ENCODE assay signal across 23 mouse cellular contexts in the genomic region with DNA sequence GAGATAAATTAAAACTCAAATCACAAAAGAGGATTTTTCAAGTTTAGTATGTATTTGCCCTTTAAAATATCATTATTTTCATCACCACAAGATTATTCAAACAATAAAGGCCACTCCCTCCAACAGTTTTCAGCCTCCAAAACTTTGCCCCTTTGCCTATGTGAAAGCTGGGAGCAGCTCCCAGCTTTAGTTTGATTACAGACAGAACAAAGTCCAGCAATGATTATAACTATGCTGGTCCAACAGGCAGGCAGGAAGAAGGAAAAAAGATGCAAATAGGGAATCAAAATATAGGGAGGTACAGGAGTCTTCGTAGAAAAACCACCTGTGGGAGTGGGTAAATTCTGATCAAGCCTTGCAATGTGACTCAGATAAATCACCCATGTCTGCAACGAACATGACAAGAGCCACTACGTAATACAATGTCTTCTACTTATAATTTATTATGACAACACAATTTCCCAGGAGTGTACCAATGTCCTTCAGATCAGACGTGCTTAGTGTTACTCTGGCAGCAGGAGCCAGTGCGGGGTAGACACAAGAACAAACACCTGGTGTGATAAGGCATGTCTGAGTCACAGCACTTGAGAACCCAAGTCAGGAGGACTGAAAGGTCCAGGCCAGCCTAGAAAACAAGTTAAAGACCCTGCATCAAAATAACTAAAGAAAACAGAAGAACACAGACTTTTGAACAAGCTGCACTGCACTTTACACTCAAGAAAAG. TPM values are rescaled to one million over a fixed set of nuclear protein-coding genes. Genes with fewer than 3 reads are reported as not detected.
A peak's percentile ranks its signal among the peaks of the same experiment; 100 is the strongest.
DNase-seq lines count a peak whose midpoint lies in the region; ATAC-seq and TF ChIP-seq lines count a peak whose summit lies in the region.
"Had no signal": no experiment of that assay in that cellular context is flagged by ENCODE, and none has a peak within 500 bp of the region (broad histone marks: within the 10 kb centered on the region; RNA-seq: fewer than 3 reads in every experiment).

No protein-coding gene starts in this region.

- 52% methylated on average over 5 of the region's 5 CpGs for WGBS in kidney, adult 2 months
- WGBS in lung, postnatal 0 days = 50% methylated on average over 5 of the region's 5 CpGs
- WGBS in hindbrain, embryonic 10.5 days = 89% methylated on average over 5 of the region's 5 CpGs
- 77% methylated on average over 5 of the region's 5 CpGs for WGBS in heart, embryonic 11.5 days (ENCODE audit: insufficient replicate concordance)

- no peaks in the 10 kb centered on the region for H3K27me3 ChIP-seq in kidney, adult 2 months (replicated peaks; ENCODE audit: control insufficient read depth, insufficient read depth, low read length)
- H3K27me3 ChIP-seq in lung, postnatal 0 days (replicated peaks; ENCODE audit: insufficient read depth, low read length) = no peaks in the 10 kb centered on the region
- H3K27me3 ChIP-seq in hindbrain, embryonic 10.5 days (ENCODE audit: insufficient read depth, poor library complexity, severe bottlenecking) = peaks cover 11% of the 10 kb centered on the region; the same call in 1 of the 2 replicates
- no peaks in the 10 kb centered on the region for H3K27me3 ChIP-seq in heart, embryonic 11.5 days (ENCODE audit: control insufficient read depth, insufficient read depth, low read length)
- H3K27me3 ChIP-seq: embryonic facial prominence, embryonic 15.5 days; heart, embryonic 12.5 days; limb, embryonic 12.5 days; lung, embryonic 15.5 days had no signal

- H3K4me3 ChIP-seq in kidney, adult 2 months (ENCODE audit: insufficient read depth, low read depth, low read length) = no peak overlapping the region
- H3K4me3 ChIP-seq in lung, postnatal 0 days (ENCODE audit: low read depth, low read length) = no peak overlapping the region
- no peak overlapping the region for H3K4me3 ChIP-seq in hindbrain, embryonic 10.5 days
- no peak overlapping the region for H3K4me3 ChIP-seq in heart, embryonic 11.5 days (ENCODE audit: low read depth, low read length)
- H3K4me3 ChIP-seq: embryonic facial prominence, embryonic 15.5 days; heart, embryonic 12.5 days; limb, embryonic 12.5 days; lung, embryonic 15.5 days; midbrain, embryonic 15.5 days; neural tube, embryonic 12.5 days had no signal

- TF ChIP-seq POLR2A in kidney, adult 2 months (IDR thresholded peaks at IDR 0.05; ENCODE audit: low read depth, low read length) = no peak

- H3K36me3 ChIP-seq in kidney, adult 2 months (ENCODE audit: control insufficient read depth, insufficient read depth, low read length) = no peaks in the 10 kb centered on the region; the same call in 1 of the 2 replicates
- no peaks in the 10 kb centered on the region for H3K36me3 ChIP-seq in lung, postnatal 0 days (ENCODE audit: insufficient read depth, low read length)
- H3K36me3 ChIP-seq in hindbrain, embryonic 10.5 days = 0 out of 2 replicates have a peak, but pooled peaks cover 3% of the 10 kb centered on the region
- no peaks in the 10 kb centered on the region for H3K36me3 ChIP-seq in heart, embryonic 11.5 days (ENCODE audit: control insufficient read depth, insufficient read depth, low read length)
- H3K36me3 ChIP-seq: embryonic facial prominence, embryonic 15.5 days; limb, embryonic 12.5 days; lung, embryonic 15.5 days; neural tube, embryonic 12.5 days had no signal

- H3K9ac ChIP-seq in lung, postnatal 0 days (replicated peaks; ENCODE audit: low read depth) = no peak overlapping the region
- no peak overlapping the region for H3K9ac ChIP-seq in heart, embryonic 11.5 days (ENCODE audit: low read depth, low read length)
- H3K9ac ChIP-seq: embryonic facial prominence, embryonic 15.5 days; heart, embryonic 12.5 days; limb, embryonic 12.5 days; lung, embryonic 15.5 days; midbrain, embryonic 15.5 days; neural tube, embryonic 12.5 days had no signal

- peak; percentile 83 for ATAC-seq in lung, postnatal 0 days
- ATAC-seq in heart, embryonic 11.5 days (replicated peaks; ENCODE audit: insufficient number of reproducible peaks, low FRiP score, low TSS enrichment) = no peak
- ATAC-seq: forebrain, embryonic 14.5 days; hindbrain, postnatal 0 days; midbrain, embryonic 15.5 days had no signal

- no peak overlapping the region for H3K4me2 ChIP-seq in lung, postnatal 0 days (replicated peaks; ENCODE audit: low read depth, low read length)
- H3K4me2 ChIP-seq in heart, embryonic 11.5 days = no peak overlapping the region
- H3K4me2 ChIP-seq: embryonic facial prominence, embryonic 15.5 days; heart, embryonic 12.5 days; limb, embryonic 12.5 days; lung, embryonic 15.5 days; midbrain, embryonic 15.5 days; neural tube, embryonic 12.5 days had no signal

- peaks cover 29% of the 10 kb centered on the region; the same call in 1 of the 2 replicates for H3K4me1 ChIP-seq in kidney, adult 2 months (ENCODE audit: control insufficient read depth, insufficient read depth, low read length)
- no peaks in the 10 kb centered on the region; the same call in 1 of the 2 replicates for H3K4me1 ChIP-seq in lung, postnatal 0 days (ENCODE audit: insufficient read depth, low read depth, low read length)
- peaks cover 12% of the 10 kb centered on the region for H3K4me1 ChIP-seq in hindbrain, embryonic 10.5 days (replicated peaks)
- no peaks in the 10 kb centered on the region for H3K4me1 ChIP-seq in heart, embryonic 11.5 days (ENCODE audit: control insufficient read depth, insufficient read depth, low read length)
- H3K4me1 ChIP-seq: embryonic facial prominence, embryonic 15.5 days; heart, embryonic 12.5 days had no signal

- TF ChIP-seq CTCF in kidney, adult 2 months (conservative IDR thresholded peaks at IDR 0.05; ENCODE audit: insufficient read depth, insufficient read length, low read depth, low read length) = no peak
- TF ChIP-seq CTCF in lung, postnatal 0 days (IDR thresholded peaks at IDR 0.05) = no peak

- H3K27ac ChIP-seq in kidney, adult 2 months (ENCODE audit: insufficient read depth, low read depth, low read length) = no peak overlapping the region
- H3K27ac ChIP-seq in lung, postnatal 0 days (ENCODE audit: low read length) = peak overlapping the region; percentile 12; the same call in 1 of the 2 replicates
- H3K27ac ChIP-seq in hindbrain, embryonic 10.5 days = no peak overlapping the region
- no peak overlapping the region for H3K27ac ChIP-seq in heart, embryonic 11.5 days (ENCODE audit: low read depth, low read length)
- H3K27ac ChIP-seq: embryonic facial prominence, embryonic 15.5 days; hindbrain, postnatal 0 days; limb, embryonic 12.5 days; lung, embryonic 15.5 days; midbrain, embryonic 15.5 days; neural tube, embryonic 12.5 days had no signal

- peak; percentile 60; the same call in 1 of the 2 replicates for TF ChIP-seq EP300 in lung, postnatal 0 days (IDR thresholded peaks at IDR 0.05)

- DNase-seq in kidney, adult 2 months = peak; percentile 31
- DNase-seq in kidney, postnatal 36 days = no peak
- peak; percentile 77 for DNase-seq in lung, postnatal 0 days (ENCODE audit: low spot score)
- DNase-seq in lung, postnatal 14 days = no peak
- peak; percentile 58 for DNase-seq in lung, postnatal 36 days
- DNase-seq in hindbrain, embryonic 10.5 days (ENCODE audit: low spot score) = no peak
- DNase-seq in gastrocnemius, adult 18-20 months (ENCODE audit: low spot score) = no peak
- DNase-seq: adrenal gland, postnatal 10 days; cerebellum, adult 8-10 months; gastrocnemius, postnatal 14 days; heart, adult 11 months; heart, postnatal 10 days; kidney, adult 8-10 months; kidney, postnatal 14 days had no signal

- no peaks in the 10 kb centered on the region for H3K9me3 ChIP-seq in lung, postnatal 0 days (ENCODE audit: low read length)
- peaks cover 17% of the 10 kb centered on the region for H3K9me3 ChIP-seq in hindbrain, embryonic 10.5 days
- H3K9me3 ChIP-seq in heart, embryonic 11.5 days (replicated peaks; ENCODE audit: control insufficient read depth, low read length) = no peaks in the 10 kb centered on the region
- H3K9me3 ChIP-seq: lung, embryonic 15.5 days had no signal

RNA-seq across cellular contexts. Expression of gene Ggact, which starts 4.0 kb away (rescaled TPM):
- polyA plus RNA-seq in kidney, adult 2 months (2012; rRNA removed) = 251 and 255 TPM in 2 replicates
- polyA plus RNA-seq in lung, postnatal 0 days (2015; fragmentation: Nextera tagmentation; extraction: Ambion mirVana) = 31.2 and 35.3 TPM in 2 replicates
- polyA plus RNA-seq in hindbrain, embryonic 10.5 days (2016; fragmentation: Nextera tagmentation; extraction: Ambion mirVana) = 4.3 and 5.8 TPM in 2 replicates
- 10 to 100 TPM; 16.1 to 18.6 TPM for total RNA-seq in gastrocnemius, adult 18-20 months (2021)
- polyA plus RNA-seq in heart, embryonic 11.5 days (2014; fragmentation: Nextera tagmentation; extraction: Ambion mirVana) = 11.6 and 15.0 TPM in 2 replicates

Comparison
In these comparisons a context has a peak if more than half of its experiments do, and no peak if none do; other contexts are left out.
1. DNase-seq: peak in kidney, adult 2 months (single experiment), lung, postnatal 0 days (single experiment) and lung, postnatal 36 days (single experiment); none in kidney, postnatal 36 days (0 of 2), lung, postnatal 14 days (single experiment), hindbrain, embryonic 10.5 days (single experiment) and gastrocnemius, adult 18-20 months (single experiment).